Mouse (Mus musculus): ENCODE data around the gene Rangrf.
A peak's percentile ranks its signal among the peaks of the same experiment; 100 is the strongest.

DNA sequence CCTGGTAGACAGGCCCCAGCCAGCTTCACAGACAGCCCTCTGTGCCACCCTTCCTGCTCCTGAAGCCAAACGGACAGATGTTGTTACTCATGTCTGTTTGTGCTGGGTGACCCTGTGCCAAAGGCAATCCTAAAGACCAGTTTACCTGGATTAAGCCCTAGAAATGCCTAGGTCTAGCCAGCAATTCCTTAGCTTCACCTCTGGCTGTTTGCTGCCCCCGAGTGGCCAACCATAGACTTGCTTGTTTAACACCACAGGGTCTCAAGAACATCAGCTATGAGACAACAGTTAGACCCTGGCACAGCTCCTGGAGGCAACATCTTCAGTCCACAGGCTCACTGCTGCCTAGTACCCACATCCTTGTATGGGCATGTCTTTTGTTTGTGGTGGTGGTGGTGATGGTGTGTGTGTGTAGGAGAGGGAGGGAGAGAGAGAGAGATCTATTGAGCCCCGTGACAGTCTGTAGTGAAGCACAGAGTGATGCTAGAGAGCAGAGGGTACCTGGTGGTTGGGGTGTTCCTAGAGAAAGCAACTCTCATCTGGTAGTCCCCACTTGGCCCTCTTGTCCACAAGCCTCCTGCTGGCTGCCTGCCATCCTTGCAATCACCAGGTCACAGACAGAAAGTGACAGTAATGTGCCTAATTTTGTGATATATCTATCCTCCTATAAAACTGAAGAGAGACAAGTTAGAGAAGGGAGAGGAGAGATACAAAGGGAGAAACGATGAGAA, 7.8 kb upstream of the Rangrf start:
- TF ChIP-seq CTCF (conservative IDR thresholded peaks at IDR 0.05; ENCODE audit: low read length) (peak; percentile 59), POU5F1 (IDR thresholded peaks at IDR 0.05; ENCODE audit: borderline replicate concordance, low read length) (no peak)

Measured in E14TG2a.4 (cell line).